ENCODE assay signal across 8 mouse cellular contexts in genomic region chr1:91457116-91457515, GRCm38 (mm10). TPM values are rescaled to one million over a fixed set of nuclear protein-coding genes. Genes with fewer than 3 reads are reported as not detected.
DNase-seq lines count a peak whose midpoint lies in the region; ATAC-seq and TF ChIP-seq lines count a peak whose summit lies in the region.

No protein-coding gene starts in this region.

- DNase-seq in embryonic facial prominence, embryonic 10.5 days (ENCODE audit: low spot score) = no peak
- no peak for DNase-seq in kidney, postnatal 36 days
- DNase-seq in spleen, adult 18-20 months = no peak

- 91% methylated on average over 4 of the region's 4 CpGs for WGBS in embryonic facial prominence, embryonic 13.5 days
- WGBS in embryonic facial prominence, embryonic 10.5 days = 90% methylated on average over 4 of the region's 4 CpGs
- WGBS in kidney, embryonic 16.5 days = 92% methylated on average over 4 of the region's 4 CpGs
- WGBS in intestine, postnatal 0 days = 63% methylated on average over 4 of the region's 4 CpGs

- H3K9me3 ChIP-seq in embryonic facial prominence, embryonic 13.5 days = no peaks in the 10 kb centered on the region
- H3K9me3 ChIP-seq in embryonic facial prominence, embryonic 10.5 days = no peaks in the 10 kb centered on the region
- no peaks in the 10 kb centered on the region for H3K9me3 ChIP-seq in kidney, embryonic 16.5 days (ENCODE audit: low read length)
- H3K9me3 ChIP-seq in intestine, postnatal 0 days (ENCODE audit: control insufficient read depth) = no peaks in the 10 kb centered on the region

- H3K4me1 ChIP-seq in embryonic facial prominence, embryonic 13.5 days = peaks cover 42% of the 10 kb centered on the region
- H3K4me1 ChIP-seq in embryonic facial prominence, embryonic 10.5 days = peaks cover 72% of the 10 kb centered on the region
- H3K4me1 ChIP-seq in kidney, embryonic 16.5 days (ENCODE audit: insufficient read depth, low read length) = peaks cover 60% of the 10 kb centered on the region
- H3K4me1 ChIP-seq in intestine, postnatal 0 days (replicated peaks; ENCODE audit: control insufficient read depth, insufficient read depth, low read length) = peaks cover 24% of the 10 kb centered on the region

- H3ac ChIP-seq in myocyte (ENCODE audit: control insufficient read depth, insufficient read length) = no peak overlapping the region

- H3K27me3 ChIP-seq in embryonic facial prominence, embryonic 13.5 days = peaks cover 2% of the 10 kb centered on the region; the same call in 1 of the 2 replicates
- peaks cover 25% of the 10 kb centered on the region for H3K27me3 ChIP-seq in embryonic facial prominence, embryonic 10.5 days (replicated peaks; ENCODE audit: low read depth, poor library complexity, severe bottlenecking)
- no peaks in the 10 kb centered on the region for H3K27me3 ChIP-seq in kidney, embryonic 16.5 days (ENCODE audit: insufficient read depth, low read length)
- no peaks in the 10 kb centered on the region for H3K27me3 ChIP-seq in intestine, postnatal 0 days (replicated peaks; ENCODE audit: control insufficient read depth, insufficient read depth, low read length)
- no peaks in the 10 kb centered on the region for H3K27me3 ChIP-seq in myocyte (ENCODE audit: control insufficient read depth, insufficient read depth, insufficient read length)

- no peak overlapping the region for H3K27ac ChIP-seq in embryonic facial prominence, embryonic 13.5 days
- no peak overlapping the region; the same call in 1 of the 2 replicates for H3K27ac ChIP-seq in embryonic facial prominence, embryonic 10.5 days (replicated peaks)
- peak overlapping the region; percentile 75 for H3K27ac ChIP-seq in kidney, embryonic 16.5 days (ENCODE audit: low read length)
- peak overlapping the region; percentile 97 for H3K27ac ChIP-seq in intestine, postnatal 0 days (ENCODE audit: low read depth, low read length)

- no peaks in the 10 kb centered on the region for H3K36me3 ChIP-seq in embryonic facial prominence, embryonic 13.5 days
- H3K36me3 ChIP-seq in embryonic facial prominence, embryonic 10.5 days (replicated peaks) = no peaks in the 10 kb centered on the region
- no peaks in the 10 kb centered on the region for H3K36me3 ChIP-seq in kidney, embryonic 16.5 days (ENCODE audit: insufficient read depth, low read length)
- no peaks in the 10 kb centered on the region for H3K36me3 ChIP-seq in intestine, postnatal 0 days (ENCODE audit: control insufficient read depth, insufficient read depth)
- no peaks in the 10 kb centered on the region for H3K36me3 ChIP-seq in myocyte (ENCODE audit: control insufficient read depth, insufficient read depth)

- TF ChIP-seq CTCF in intestine, postnatal 0 days (IDR thresholded peaks at IDR 0.05; ENCODE audit: low read depth) = no peak

- peak overlapping the region; percentile 88; the same call in 1 of the 2 replicates for H3K4me2 ChIP-seq in embryonic facial prominence, embryonic 13.5 days
- H3K4me2 ChIP-seq in kidney, embryonic 16.5 days (replicated peaks; ENCODE audit: low read depth, low read length) = no peak overlapping the region
- H3K4me2 ChIP-seq in intestine, postnatal 0 days (replicated peaks; ENCODE audit: low read depth) = peak overlapping the region; percentile 76
- peak overlapping the region; percentile 93 for H3K4me2 ChIP-seq in myocyte (ENCODE audit: low read depth)

- no peak for TF ChIP-seq POLR2A in myocyte (IDR thresholded peaks at IDR 0.05; ENCODE audit: insufficient read length, low read depth)

- no peak overlapping the region for H3K9ac ChIP-seq in embryonic facial prominence, embryonic 13.5 days
- H3K9ac ChIP-seq in kidney, embryonic 16.5 days (replicated peaks; ENCODE audit: low read length) = no peak overlapping the region; the same call in none of the 2 replicates
- H3K9ac ChIP-seq in intestine, postnatal 0 days (ENCODE audit: low read depth, low read length) = peak overlapping the region; percentile 26; the same call in 1 of the 2 replicates

- H3K4me3 ChIP-seq in embryonic facial prominence, embryonic 13.5 days = no peak overlapping the region
- no peak overlapping the region for H3K4me3 ChIP-seq in embryonic facial prominence, embryonic 10.5 days
- H3K4me3 ChIP-seq in kidney, embryonic 16.5 days (ENCODE audit: low read length) = no peak overlapping the region
- peak overlapping the region; percentile 83 for H3K4me3 ChIP-seq in intestine, postnatal 0 days (ENCODE audit: low read depth, low read length)
- H3K4me3 ChIP-seq in myocyte = no peak overlapping the region

- ATAC-seq in embryonic facial prominence, embryonic 13.5 days (ENCODE audit: insufficient number of reproducible peaks, insufficient read depth, low FRiP score, low TSS enrichment, low read depth) = no peak
- no peak for ATAC-seq in kidney, embryonic 16.5 days (ENCODE audit: low FRiP score, low TSS enrichment)
- no peak for ATAC-seq in intestine, postnatal 0 days
- ATAC-seq in monocyte, adult 5-6 weeks (replicated peaks; ENCODE audit: insufficient number of reproducible peaks, low FRiP score, low TSS enrichment, poor library complexity, severe bottlenecking) = no peak

- peaks cover 34% of the 10 kb centered on the region for H3K79me2 ChIP-seq in myocyte (ENCODE audit: control insufficient read depth, insufficient read depth)

TF ChIP-seq in myocyte, 11 proteins besides CTCF, POLR2A, EP300 and RAD21:
- TF ChIP-seq TCF3 (IDR thresholded peaks at IDR 0.05; ENCODE audit: insufficient read length, low read depth) (no peak), MYOD1 (IDR thresholded peaks at IDR 0.05; ENCODE audit: control insufficient read depth in 1 of 3, insufficient read length in 2 of 3, low read depth in 2 of 3) (no peak), MAX (IDR thresholded peaks at IDR 0.05; ENCODE audit: low read depth) (no peak), MYOG (IDR thresholded peaks at IDR 0.05; ENCODE audit: control insufficient read depth in 1 of 3, insufficient read depth in 1 of 3, insufficient read length in 2 of 3, low read depth in 2 of 3) (no peak), CEBPB (IDR thresholded peaks at IDR 0.05; ENCODE audit: insufficient read depth, poor library complexity, severe bottlenecking) (no peak), REST (IDR thresholded peaks at IDR 0.05; ENCODE audit: insufficient read depth, insufficient read length) (no peak), SRF (IDR thresholded peaks at IDR 0.05; ENCODE audit: control insufficient read depth, insufficient read length, low read depth) (no peak), POLR2AphosphoS2 (IDR thresholded peaks at IDR 0.05; ENCODE audit: insufficient read length, low read depth) (no peak), E2F4 (IDR thresholded peaks at IDR 0.05; ENCODE audit: insufficient read depth) (no peak), USF1 (IDR thresholded peaks at IDR 0.05; ENCODE audit: low read depth) (no peak), TCF12 (IDR thresholded peaks at IDR 0.05; ENCODE audit: insufficient read depth, poor library complexity, severe bottlenecking) (no peak)

RNA-seq across cellular contexts. Expression of gene Per2, which starts 2.0 kb away (rescaled TPM):
- 3.0 and 3.5 TPM in 2 replicates for polyA plus RNA-seq in embryonic facial prominence, embryonic 13.5 days (2015; fragmentation: Nextera tagmentation; extraction: Ambion mirVana)
- 1.3 and 2.0 TPM in 2 replicates for polyA plus RNA-seq in embryonic facial prominence, embryonic 10.5 days (2016; fragmentation: Nextera tagmentation; extraction: Ambion mirVana)
- 4.2 and 4.6 TPM in 2 replicates for polyA plus RNA-seq in kidney, embryonic 16.5 days (2015; fragmentation: Nextera tagmentation; extraction: Ambion mirVana)
- 7.2 and 7.9 TPM in 2 replicates for polyA plus RNA-seq in intestine, postnatal 0 days (2015; fragmentation: Nextera tagmentation; extraction: Ambion mirVana)
- 1.8 TPM for polyA plus RNA-seq in myocyte (2012; fragmentation: generic; extraction: Trizol)
- 2.8 to 12.0 TPM (median 3.1 TPM) in 3 replicates for total RNA-seq in monocyte, adult 5-6 weeks (2017)

RNA-seq across cellular contexts. Expression of gene Traf3ip1, which starts 37.3 kb away (rescaled TPM):
- 8.7 and 12.1 TPM in 2 replicates for polyA plus RNA-seq in embryonic facial prominence, embryonic 13.5 days (2015; fragmentation: Nextera tagmentation; extraction: Ambion mirVana)
- 12.4 and 14.1 TPM in 2 replicates for polyA plus RNA-seq in embryonic facial prominence, embryonic 10.5 days (2016; fragmentation: Nextera tagmentation; extraction: Ambion mirVana)
- polyA plus RNA-seq in kidney, embryonic 16.5 days (2015; fragmentation: Nextera tagmentation; extraction: Ambion mirVana) = 10.7 and 11.3 TPM in 2 replicates
- 3.3 and 3.7 TPM in 2 replicates for polyA plus RNA-seq in intestine, postnatal 0 days (2015; fragmentation: Nextera tagmentation; extraction: Ambion mirVana)
- 4.5 TPM for polyA plus RNA-seq in myocyte (2012; fragmentation: generic; extraction: Trizol)
- total RNA-seq in monocyte, adult 5-6 weeks (2017) = 4.4 to 6.2 TPM (median 5.6 TPM) in 3 replicates

RNA-seq across cellular contexts. Expression of gene Hes6, which starts 43.3 kb away (rescaled TPM):
- 63.7 and 70.8 TPM in 2 replicates for polyA plus RNA-seq in embryonic facial prominence, embryonic 13.5 days (2015; fragmentation: Nextera tagmentation; extraction: Ambion mirVana)
- 136 and 144 TPM in 2 replicates for polyA plus RNA-seq in embryonic facial prominence, embryonic 10.5 days (2016; fragmentation: Nextera tagmentation; extraction: Ambion mirVana)
- 69.0 and 72.2 TPM in 2 replicates for polyA plus RNA-seq in kidney, embryonic 16.5 days (2015; fragmentation: Nextera tagmentation; extraction: Ambion mirVana)
- 84.1 and 84.8 TPM in 2 replicates for polyA plus RNA-seq in intestine, postnatal 0 days (2015; fragmentation: Nextera tagmentation; extraction: Ambion mirVana)
- 250 TPM for polyA plus RNA-seq in myocyte (2012; fragmentation: generic; extraction: Trizol)
- total RNA-seq in monocyte, adult 5-6 weeks (2017) = 11.5 to 23.5 TPM (median 13.5 TPM) in 3 replicates

RNA-seq across cellular contexts. Expression of gene Ilkap, which starts 58.5 kb away (rescaled TPM):
- polyA plus RNA-seq in embryonic facial prominence, embryonic 13.5 days (2015; fragmentation: Nextera tagmentation; extraction: Ambion mirVana) = 152 and 158 TPM in 2 replicates
- 175 and 177 TPM in 2 replicates for polyA plus RNA-seq in embryonic facial prominence, embryonic 10.5 days (2016; fragmentation: Nextera tagmentation; extraction: Ambion mirVana)
- 140 and 143 TPM in 2 replicates for polyA plus RNA-seq in kidney, embryonic 16.5 days (2015; fragmentation: Nextera tagmentation; extraction: Ambion mirVana)
- 51.2 TPM in 2 replicates for polyA plus RNA-seq in intestine, postnatal 0 days (2015; fragmentation: Nextera tagmentation; extraction: Ambion mirVana)
- 80.3 TPM for polyA plus RNA-seq in myocyte (2012; fragmentation: generic; extraction: Trizol)
- 133 to 179 TPM (median 136 TPM) in 3 replicates for total RNA-seq in monocyte, adult 5-6 weeks (2017)

Comparison
In these comparisons a context has a peak if more than half of its experiments do, and no peak if none do; other contexts are left out.
1. H3K27ac ChIP-seq: peak in kidney, embryonic 16.5 days (single experiment) and intestine, postnatal 0 days (single experiment); none in embryonic facial prominence, embryonic 13.5 days (single experiment) and embryonic facial prominence, embryonic 10.5 days (single experiment).